Mouse (Mus musculus): ENCODE results near the gene Usmg5.

The Usmg5 gene

GRCm38 (mm10) chr19:47057684-47058083 is 32.8 kb downstream of the Usmg5 start:
- DNase-seq (ENCODE audit: low spot score), result no peak

GRCm38 (mm10) chr19:47053471-47053870 is 37.0 kb downstream of the Usmg5 start:
- DNase-seq (ENCODE audit: low spot score), result no peak

GRCm38 (mm10) chr19:47052927-47053326 is 37.5 kb downstream of the Usmg5 start:
- no peak for DNase-seq (ENCODE audit: low spot score)

GRCm38 (mm10) chr19:47050271-47051032 is 40.0 kb downstream of the Usmg5 start, which contains the start of gene Pcgf6:
Pcgf6 (minus strand) TSS chr19:47050906.
- peak; percentile 75 for DNase-seq (ENCODE audit: low spot score)

- DNase-seq (ENCODE audit: low spot score), result no peak
These were observed 40.6 kb downstream of the Usmg5 start for GRCm38 (mm10) chr19:47049840-47050239.

GRCm38 (mm10) chr19:47049061-47049460 is 41.4 kb downstream of the Usmg5 start:
- no peak for DNase-seq (ENCODE audit: low spot score)

- DNase-seq (ENCODE audit: low spot score), result no peak
These were observed 43.1 kb downstream of the Usmg5 start for GRCm38 (mm10) chr19:47047236-47047833.

- DNase-seq (ENCODE audit: low spot score), result no peak
These were observed 44.1 kb downstream of the Usmg5 start for GRCm38 (mm10) chr19:47046343-47046742.

DNA sequence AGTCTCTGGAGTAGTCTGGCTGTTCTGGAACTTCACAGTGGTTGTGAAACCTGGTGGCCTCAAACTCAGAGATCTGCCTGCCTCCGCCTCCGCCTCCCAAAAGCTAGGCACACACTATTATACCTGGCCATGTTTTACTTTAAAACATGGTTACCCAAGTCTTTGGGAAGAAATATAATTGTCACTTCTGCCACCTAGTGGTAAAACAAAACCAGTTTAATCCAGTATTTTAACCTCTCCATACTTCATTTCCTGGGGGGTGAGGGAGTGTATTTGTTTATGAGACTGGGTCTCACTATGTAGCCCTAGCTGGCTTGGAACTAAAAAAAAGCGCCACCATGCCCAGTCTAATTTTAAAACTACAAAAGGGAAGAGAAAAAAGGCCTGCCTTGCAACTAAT is 46.8 kb downstream of the Usmg5 start:
- DNase-seq (ENCODE audit: low spot score), result no peak

DNA sequence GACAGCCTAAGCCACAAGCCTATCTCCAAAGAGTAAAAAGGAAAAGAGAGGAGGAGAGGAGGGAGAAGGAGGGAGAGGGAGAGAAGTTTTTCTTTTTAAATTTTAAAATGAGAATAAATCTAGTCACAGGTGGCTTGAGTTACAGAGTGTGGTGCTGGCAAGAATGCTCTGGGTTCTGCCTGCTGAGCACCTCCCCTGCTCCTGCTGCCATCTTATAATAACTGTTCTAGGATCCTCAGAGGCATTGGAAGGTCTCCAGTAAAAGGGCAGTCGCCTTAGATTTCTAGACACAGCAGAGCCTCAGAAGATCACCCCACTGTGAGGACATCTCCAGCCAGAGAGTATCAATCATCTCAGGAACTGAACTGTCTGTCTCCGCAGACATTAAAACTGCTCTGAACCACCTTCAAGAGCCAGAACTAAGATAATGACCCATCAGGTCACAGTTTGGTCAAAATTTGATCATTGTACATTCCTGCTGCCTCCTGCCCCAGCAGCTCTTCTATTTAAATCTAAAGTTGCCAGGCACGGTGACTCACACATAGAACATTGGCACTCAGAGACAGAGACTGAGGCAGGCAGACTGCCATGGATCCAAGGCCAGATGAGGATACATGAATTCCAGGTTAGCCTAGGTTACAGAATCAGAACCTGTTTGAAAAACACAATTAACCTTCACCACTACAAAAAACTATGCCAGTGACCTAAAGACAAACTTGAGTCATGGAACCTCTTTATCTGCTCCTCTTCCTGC is 49.5 kb downstream of the Usmg5 start:
- no peak for DNase-seq (ENCODE audit: low spot score)

- no peak for DNase-seq (ENCODE audit: low spot score)
These were observed 53.9 kb downstream of the Usmg5 start for GRCm38 (mm10) chr19:47036596-47036995.

DNA sequence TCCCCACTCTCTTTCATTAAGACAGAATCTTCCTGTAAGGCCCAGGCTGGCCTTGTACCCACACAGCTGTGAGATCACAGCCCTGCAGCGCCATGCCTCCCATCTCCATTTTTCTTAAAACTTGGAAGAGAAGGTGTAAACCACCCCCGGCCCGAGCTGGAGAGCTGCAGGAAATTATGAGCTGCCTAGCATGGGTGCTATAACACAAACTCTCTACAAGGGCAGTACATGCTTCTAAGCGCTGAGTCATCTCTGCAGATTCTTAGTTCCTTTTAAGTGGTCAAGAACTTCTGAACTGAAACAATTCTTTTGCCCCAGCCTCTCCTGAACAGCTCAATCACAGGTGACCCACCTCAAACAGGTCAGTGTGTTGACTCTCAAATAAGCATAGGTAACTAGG is 55.5 kb downstream of the Usmg5 start:
- DNase-seq (ENCODE audit: low spot score), result no peak

All from urinary bladder, postnatal 25 days (tissue).